Mouse (Mus musculus): ENCODE data around the gene Selenos.

Selenos gene

GRCm38 (mm10) chr7:66120702-66121396, 41.4 kb downstream of the Selenos start:
- no peak for DNase-seq

GRCm38 (mm10) chr7:66124551-66124968, 45.1 kb downstream of the Selenos start:
- DNase-seq = no peak

GRCm38 (mm10) chr7:66125368-66125767, 45.9 kb downstream of the Selenos start:
- DNase-seq = no peak

GRCm38 (mm10) chr7:66127951-66128645, 48.6 kb downstream of the Selenos start:
- no peak for DNase-seq

GRCm38 (mm10) chr7:66128857-66129256, 49.4 kb downstream of the Selenos start:
- DNase-seq = no peak

- DNase-seq = no peak
Measured at GRCm38 (mm10) chr7:66130296-66130695, 50.8 kb downstream of the Selenos start.

GRCm38 (mm10) chr7:66131776-66132421, 52.5 kb downstream of the Selenos start:
- DNase-seq = no peak

GRCm38 (mm10) chr7:66134154-66134553, 54.7 kb downstream of the Selenos start:
- no peak for DNase-seq

GRCm38 (mm10) chr7:66135644-66136043, 56.2 kb downstream of the Selenos start:
- DNase-seq = no peak

GRCm38 (mm10) chr7:66136187-66136586, 56.7 kb downstream of the Selenos start:
- no peak for DNase-seq

GRCm38 (mm10) chr7:66137309-66137708, 57.9 kb downstream of the Selenos start:
- no peak for DNase-seq

GRCm38 (mm10) chr7:66138301-66138700, 58.9 kb downstream of the Selenos start:
- no peak for DNase-seq

- no peak for DNase-seq
Measured at GRCm38 (mm10) chr7:66138878-66139277, 59.4 kb downstream of the Selenos start.
